ENCODE assay signal across 9 mouse cellular contexts in genomic region chr9:40834569-40834968, GRCm38 (mm10). TPM values are rescaled to one million over a fixed set of nuclear protein-coding genes. Genes with fewer than 3 reads are reported as not detected.
A peak's percentile ranks its signal among the peaks of the same experiment; 100 is the strongest.
DNase-seq lines count a peak whose midpoint lies in the region; ATAC-seq and TF ChIP-seq lines count a peak whose summit lies in the region.
"Had no signal": no experiment of that assay in that cellular context is flagged by ENCODE, and none has a peak within 500 bp of the region (broad histone marks: within the 10 kb centered on the region; RNA-seq: fewer than 3 reads in every experiment).

No protein-coding gene starts in this region.

- H3K27me3 ChIP-seq in intestine, postnatal 0 days (replicated peaks; ENCODE audit: control insufficient read depth, insufficient read depth, low read length): no peaks in the 10 kb centered on the region
- no peaks in the 10 kb centered on the region for H3K27me3 ChIP-seq in intestine, embryonic 16.5 days (replicated peaks; ENCODE audit: control insufficient read depth, insufficient read depth, low read length)
- H3K27me3 ChIP-seq in forebrain, postnatal 0 days (ENCODE audit: insufficient read depth, low read length): no peaks in the 10 kb centered on the region
- no peaks in the 10 kb centered on the region for H3K27me3 ChIP-seq in hindbrain, postnatal 0 days (ENCODE audit: insufficient read depth, low read length)
- no peaks in the 10 kb centered on the region for H3K27me3 ChIP-seq in limb, embryonic 12.5 days
- H3K27me3 ChIP-seq in neural tube, embryonic 11.5 days (ENCODE audit: control insufficient read depth, insufficient read depth, low read length): no peaks in the 10 kb centered on the region
- H3K27me3 ChIP-seq in stomach, postnatal 0 days (ENCODE audit: control insufficient read depth, insufficient read depth, low read length): no peaks in the 10 kb centered on the region
- H3K27me3 ChIP-seq: embryonic facial prominence, embryonic 12.5 days had no signal

- DNase-seq in c-Kit-positive CD71-positive TER-119-negative erythroid progenitor cells, embryonic 14.5 days (ENCODE audit: low read depth): peak; percentile 29
- peak; percentile 92 for DNase-seq in forebrain, postnatal 0 days
- DNase-seq in hindbrain, postnatal 0 days (ENCODE audit: low spot score): peak; percentile 92
- DNase-seq in neural tube, embryonic 11.5 days (ENCODE audit: low spot score): peak; percentile 86
- peak; percentile 79 for DNase-seq in stomach, postnatal 0 days (ENCODE audit: low spot score)

- H3K9me3 ChIP-seq in intestine, postnatal 0 days (ENCODE audit: control insufficient read depth): no peaks in the 10 kb centered on the region
- no peaks in the 10 kb centered on the region for H3K9me3 ChIP-seq in intestine, embryonic 16.5 days (ENCODE audit: control insufficient read depth, low read length)
- H3K9me3 ChIP-seq in forebrain, postnatal 0 days (ENCODE audit: low read length): no peaks in the 10 kb centered on the region
- H3K9me3 ChIP-seq in hindbrain, postnatal 0 days (ENCODE audit: low read length): no peaks in the 10 kb centered on the region
- no peaks in the 10 kb centered on the region for H3K9me3 ChIP-seq in limb, embryonic 12.5 days
- H3K9me3 ChIP-seq in neural tube, embryonic 11.5 days (ENCODE audit: control insufficient read depth, low read length): no peaks in the 10 kb centered on the region
- H3K9me3 ChIP-seq in stomach, postnatal 0 days (ENCODE audit: control insufficient read depth, low read length): no peaks in the 10 kb centered on the region
- H3K9me3 ChIP-seq: embryonic facial prominence, embryonic 12.5 days had no signal

- H3K4me3 ChIP-seq in intestine, postnatal 0 days (ENCODE audit: low read depth, low read length): no peak overlapping the region
- no peak overlapping the region for H3K4me3 ChIP-seq in intestine, embryonic 16.5 days (ENCODE audit: low read length)
- H3K4me3 ChIP-seq in forebrain, postnatal 0 days (ENCODE audit: low read depth, low read length): no peak overlapping the region
- no peak overlapping the region for H3K4me3 ChIP-seq in hindbrain, postnatal 0 days (ENCODE audit: low read length)
- no peak overlapping the region for H3K4me3 ChIP-seq in limb, embryonic 12.5 days (replicated peaks)
- H3K4me3 ChIP-seq in neural tube, embryonic 11.5 days (ENCODE audit: low read depth, low read length): no peak overlapping the region
- H3K4me3 ChIP-seq in stomach, postnatal 0 days (ENCODE audit: low read depth, low read length): no peak overlapping the region
- H3K4me3 ChIP-seq: embryonic facial prominence, embryonic 12.5 days had no signal

- no peaks in the 10 kb centered on the region for H3K4me1 ChIP-seq in intestine, postnatal 0 days (replicated peaks; ENCODE audit: control insufficient read depth, insufficient read depth, low read length)
- no peaks in the 10 kb centered on the region for H3K4me1 ChIP-seq in intestine, embryonic 16.5 days (ENCODE audit: control insufficient read depth, insufficient read depth, low read length)
- no peaks in the 10 kb centered on the region for H3K4me1 ChIP-seq in forebrain, postnatal 0 days (ENCODE audit: insufficient read depth)
- no peaks in the 10 kb centered on the region for H3K4me1 ChIP-seq in hindbrain, postnatal 0 days (ENCODE audit: insufficient read depth, low read length)
- no peaks in the 10 kb centered on the region for H3K4me1 ChIP-seq in limb, embryonic 12.5 days (replicated peaks)
- H3K4me1 ChIP-seq in neural tube, embryonic 11.5 days (ENCODE audit: control insufficient read depth, insufficient read depth, low read length): no peaks in the 10 kb centered on the region
- H3K4me1 ChIP-seq in stomach, postnatal 0 days (replicated peaks; ENCODE audit: control insufficient read depth, insufficient read depth): no peaks in the 10 kb centered on the region
- H3K4me1 ChIP-seq: embryonic facial prominence, embryonic 12.5 days had no signal

- no peak overlapping the region for H3K4me2 ChIP-seq in intestine, postnatal 0 days (replicated peaks; ENCODE audit: low read depth)
- H3K4me2 ChIP-seq in intestine, embryonic 16.5 days (ENCODE audit: low read depth, low read length): no peak overlapping the region
- no peak overlapping the region for H3K4me2 ChIP-seq in forebrain, postnatal 0 days (ENCODE audit: low read depth)
- no peak overlapping the region for H3K4me2 ChIP-seq in hindbrain, postnatal 0 days (ENCODE audit: low read depth, low read length)
- peak overlapping the region; percentile 27; the same call in 1 of the 2 replicates for H3K4me2 ChIP-seq in limb, embryonic 12.5 days
- no peak overlapping the region for H3K4me2 ChIP-seq in neural tube, embryonic 11.5 days (ENCODE audit: low read depth)
- H3K4me2 ChIP-seq in stomach, postnatal 0 days (replicated peaks; ENCODE audit: low read depth): no peak overlapping the region
- H3K4me2 ChIP-seq: embryonic facial prominence, embryonic 12.5 days had no signal

- ATAC-seq in intestine, postnatal 0 days: no peak
- ATAC-seq in intestine, embryonic 16.5 days: no peak
- ATAC-seq in forebrain, postnatal 0 days: peak; percentile 55
- peak; percentile 43; the same call in 1 of the 2 replicates for ATAC-seq in hindbrain, postnatal 0 days
- no peak for ATAC-seq in limb, embryonic 12.5 days (ENCODE audit: insufficient number of reproducible peaks, insufficient read depth, low FRiP score, low TSS enrichment, low read depth)
- ATAC-seq in neural tube, embryonic 11.5 days (ENCODE audit: insufficient read depth, low FRiP score, low TSS enrichment): no peak
- ATAC-seq in stomach, postnatal 0 days (ENCODE audit: low FRiP score, low TSS enrichment): no peak

- peak; percentile 90 for TF ChIP-seq CTCF in intestine, postnatal 0 days (IDR thresholded peaks at IDR 0.05; ENCODE audit: low read depth)
- TF ChIP-seq CTCF in forebrain, postnatal 0 days (IDR thresholded peaks at IDR 0.05; ENCODE audit: low read depth): peak; percentile 94
- TF ChIP-seq CTCF in hindbrain, postnatal 0 days (IDR thresholded peaks at IDR 0.05; ENCODE audit: low read depth): peak; percentile 94
- TF ChIP-seq CTCF in stomach, postnatal 0 days (IDR thresholded peaks at IDR 0.05; ENCODE audit: low read depth): peak; percentile 92

- H3K27ac ChIP-seq in intestine, postnatal 0 days (ENCODE audit: low read depth, low read length): no peak overlapping the region
- H3K27ac ChIP-seq in intestine, embryonic 16.5 days (ENCODE audit: low read length): no peak overlapping the region
- no peak overlapping the region for H3K27ac ChIP-seq in forebrain, postnatal 0 days (ENCODE audit: low read depth, low read length)
- H3K27ac ChIP-seq in hindbrain, postnatal 0 days: no peak overlapping the region
- no peak overlapping the region for H3K27ac ChIP-seq in limb, embryonic 12.5 days
- no peak overlapping the region for H3K27ac ChIP-seq in neural tube, embryonic 11.5 days (ENCODE audit: low read depth, low read length)
- no peak overlapping the region for H3K27ac ChIP-seq in stomach, postnatal 0 days (replicated peaks)
- H3K27ac ChIP-seq: embryonic facial prominence, embryonic 12.5 days had no signal

- TF ChIP-seq EP300 in stomach, postnatal 0 days (optimal IDR thresholded peaks at IDR 0.05): no peak

- 4% methylated on average over 12 of the region's 12 CpGs for WGBS in intestine, postnatal 0 days
- WGBS in intestine, embryonic 16.5 days: 6% methylated on average over 12 of the region's 12 CpGs
- WGBS in forebrain, postnatal 0 days: 6% methylated on average over 12 of the region's 12 CpGs
- 9% methylated on average over 12 of the region's 12 CpGs for WGBS in hindbrain, postnatal 0 days
- 5% methylated on average over 12 of the region's 12 CpGs for WGBS in limb, embryonic 12.5 days
- 7% methylated on average over 12 of the region's 12 CpGs for WGBS in neural tube, embryonic 11.5 days
- WGBS in stomach, postnatal 0 days: 5% methylated on average over 12 of the region's 12 CpGs

- H3K36me3 ChIP-seq in intestine, postnatal 0 days (ENCODE audit: control insufficient read depth, insufficient read depth): no peaks in the 10 kb centered on the region
- no peaks in the 10 kb centered on the region for H3K36me3 ChIP-seq in intestine, embryonic 16.5 days (ENCODE audit: control insufficient read depth, insufficient read depth, low read length)
- no peaks in the 10 kb centered on the region for H3K36me3 ChIP-seq in forebrain, postnatal 0 days (ENCODE audit: insufficient read depth)
- H3K36me3 ChIP-seq in hindbrain, postnatal 0 days (ENCODE audit: insufficient read depth, low read length): no peaks in the 10 kb centered on the region
- no peaks in the 10 kb centered on the region for H3K36me3 ChIP-seq in limb, embryonic 12.5 days
- H3K36me3 ChIP-seq in neural tube, embryonic 11.5 days (ENCODE audit: control insufficient read depth, insufficient read depth, low read length): no peaks in the 10 kb centered on the region
- no peaks in the 10 kb centered on the region for H3K36me3 ChIP-seq in stomach, postnatal 0 days (ENCODE audit: control insufficient read depth, insufficient read depth, low read length)
- H3K36me3 ChIP-seq: embryonic facial prominence, embryonic 12.5 days had no signal

- no peak overlapping the region for H3K9ac ChIP-seq in intestine, postnatal 0 days (ENCODE audit: low read depth, low read length)
- no peak overlapping the region for H3K9ac ChIP-seq in intestine, embryonic 16.5 days (ENCODE audit: low read depth, low read length)
- no peak overlapping the region for H3K9ac ChIP-seq in forebrain, postnatal 0 days
- no peak overlapping the region for H3K9ac ChIP-seq in hindbrain, postnatal 0 days (replicated peaks; ENCODE audit: low read length)
- no peak overlapping the region for H3K9ac ChIP-seq in limb, embryonic 12.5 days (replicated peaks)
- no peak overlapping the region for H3K9ac ChIP-seq in neural tube, embryonic 11.5 days (ENCODE audit: low read length)
- H3K9ac ChIP-seq in stomach, postnatal 0 days (ENCODE audit: low read length): no peak overlapping the region
- H3K9ac ChIP-seq: embryonic facial prominence, embryonic 12.5 days had no signal

RNA-seq across cellular contexts. Expression of gene Hspa8, which starts 33.8 kb away (rescaled TPM):
- polyA plus RNA-seq in intestine, postnatal 0 days (2015; fragmentation: Nextera tagmentation; extraction: Ambion mirVana): 1,042 and 1,135 TPM in 2 replicates
- polyA plus RNA-seq in intestine, embryonic 16.5 days (2015; fragmentation: Nextera tagmentation; extraction: Ambion mirVana): 2,348 and 2,439 TPM in 2 replicates
- 3,364 and 4,241 TPM in 2 replicates for total RNA-seq in forebrain, postnatal 0 days (2014; rRNA removed)
- 2,287 and 2,372 TPM in 2 replicates for polyA plus RNA-seq in forebrain, postnatal 0 days (2015; fragmentation: Nextera tagmentation; extraction: Ambion mirVana)
- 3,796 and 3,887 TPM in 2 replicates for total RNA-seq in hindbrain, postnatal 0 days (2014; rRNA removed)
- 2,316 and 2,371 TPM in 2 replicates for polyA plus RNA-seq in hindbrain, postnatal 0 days (2015; fragmentation: Nextera tagmentation; extraction: Ambion mirVana)
- polyA plus RNA-seq in limb, embryonic 12.5 days (2016; fragmentation: Nextera tagmentation; extraction: Ambion mirVana): 2,429 and 2,480 TPM in 2 replicates
- 3,508 and 3,707 TPM in 2 replicates for polyA plus RNA-seq in neural tube, embryonic 11.5 days (2014; fragmentation: Nextera tagmentation; extraction: Ambion mirVana)
- polyA plus RNA-seq in stomach, postnatal 0 days (2015; fragmentation: Nextera tagmentation; extraction: Ambion mirVana): 991 and 1,085 TPM in 2 replicates

RNA-seq across cellular contexts. Expression of gene Bsx, which starts 39.4 kb away (rescaled TPM):
- polyA plus RNA-seq in intestine, postnatal 0 days (2015; fragmentation: Nextera tagmentation; extraction: Ambion mirVana): not detected in 2 replicates
- polyA plus RNA-seq in intestine, embryonic 16.5 days (2015; fragmentation: Nextera tagmentation; extraction: Ambion mirVana): not detected in 2 replicates
- total RNA-seq in forebrain, postnatal 0 days (2014; rRNA removed): 1.2 and 1.3 TPM in 2 replicates
- 0.40 and 1.0 TPM in 2 replicates for polyA plus RNA-seq in forebrain, postnatal 0 days (2015; fragmentation: Nextera tagmentation; extraction: Ambion mirVana)
- not detected in 2 replicates for total RNA-seq in hindbrain, postnatal 0 days (2014; rRNA removed)
- polyA plus RNA-seq in hindbrain, postnatal 0 days (2015; fragmentation: Nextera tagmentation; extraction: Ambion mirVana): not detected in 2 replicates
- polyA plus RNA-seq in limb, embryonic 12.5 days (2016; fragmentation: Nextera tagmentation; extraction: Ambion mirVana): not detected in 2 replicates
- polyA plus RNA-seq in neural tube, embryonic 11.5 days (2014; fragmentation: Nextera tagmentation; extraction: Ambion mirVana): not detected in 2 replicates
- 0.04 TPM in 1 of 2 replicates, not detected in the other for polyA plus RNA-seq in stomach, postnatal 0 days (2015; fragmentation: Nextera tagmentation; extraction: Ambion mirVana)
- polyA plus RNA-seq: embryonic facial prominence, embryonic 12.5 days had no signal

Comparison
In these comparisons a context has a peak if more than half of its experiments do, and no peak if none do; other contexts are left out.
1. ATAC-seq: peak in forebrain, postnatal 0 days (single experiment) and hindbrain, postnatal 0 days (single experiment); none in intestine, postnatal 0 days (single experiment), intestine, embryonic 16.5 days (single experiment), limb, embryonic 12.5 days (single experiment), neural tube, embryonic 11.5 days (single experiment) and stomach, postnatal 0 days (single experiment).
2. DNase-seq: peak in every context shown above with its lines; median percentile 92 in forebrain, postnatal 0 days; 92 in hindbrain, postnatal 0 days; 86 in neural tube, embryonic 11.5 days; 79 in stomach, postnatal 0 days; 29 in c-Kit-positive CD71-positive TER-119-negative erythroid progenitor cells, embryonic 14.5 days.
3. Peak in every context shown above with its lines, with median percentiles within 50 percentile points of each other: CTCF ChIP-seq.